Mouse (Mus musculus) MEL (cell line): Measurements from ENCODE around the gene Dclk1. TPM values are rescaled to one million over a fixed set of nuclear protein-coding genes. Genes with fewer than 3 reads are reported as not detected.

Experiments
- DNase-seq: peaks from one replicate; pipeline ENCODE4 v3.0.0; 2011; ENCODE audit warnings: low read depth, low spot score
- H3K27ac ChIP-seq: 2 replicates; pipeline ENCODE4 v1.5.1; 2012; ENCODE audit warnings: low read depth, mild to moderate bottlenecking, control low read depth, low read length, moderate library complexity; ENCODE audit not compliant: control insufficient read depth
- H3K27me3 ChIP-seq, 2 experiments: fragments of 150-350 bp in 1 of 2; sonication (generic) in 1 of 2; 2 replicates each; pipeline ENCODE4 v1.6.1; 2012; ENCODE audit warnings: low read length in 2 of 2, mild to moderate bottlenecking in 2 of 2, improper control_type of control experiment in 1 of 2, moderate library complexity in 1 of 2; ENCODE audit not compliant: insufficient read depth in 2 of 2, control insufficient read depth in 1 of 2
- H3K36me3 ChIP-seq, 2 experiments: 2 replicates each; pipeline ENCODE4 v1.6.1; 2012 to 2014; ENCODE audit warnings: low read length in 2 of 2, improper control_type of control experiment in 1 of 2, inconsistent platforms in 1 of 2, mild to moderate bottlenecking in 1 of 2; ENCODE audit not compliant: insufficient read depth in 2 of 2, control insufficient read depth in 1 of 2
- H3K4me1 ChIP-seq, 2 experiments: fragments of 150-350 bp in 1 of 2; sonication (generic) in 1 of 2; 2 replicates each; pipeline ENCODE4 v1.6.1; 2012; ENCODE audit warnings: low read length in 2 of 2, improper control_type of control experiment in 1 of 2, mild to moderate bottlenecking in 1 of 2; ENCODE audit not compliant: insufficient read depth in 2 of 2, control insufficient read depth in 1 of 2
- H3K4me3 ChIP-seq, 2 experiments: fragments of 150-350 bp in 1 of 2; sonication (generic) in 1 of 2; 2 replicates each; pipeline ENCODE4 v1.5.1; 2012; ENCODE audit warnings: low read depth in 2 of 2, low read length in 2 of 2, mild to moderate bottlenecking in 2 of 2, moderate library complexity in 2 of 2, control low read depth in 1 of 2, improper control_type of control experiment in 1 of 2; ENCODE audit not compliant: control insufficient read depth in 1 of 2, insufficient read depth in 1 of 2
- H3K79me2 ChIP-seq: 2 replicates; pipeline ENCODE4 v1.6.1; 2012; ENCODE audit warnings: mild to moderate bottlenecking, low read length, moderate library complexity; ENCODE audit not compliant: control insufficient read depth, poor library complexity, insufficient read depth
- H3K9ac ChIP-seq: 2 replicates; pipeline ENCODE4 v1.6.1; 2012; ENCODE audit warnings: low read depth, mild to moderate bottlenecking, control low read depth, low read length, moderate library complexity; ENCODE audit not compliant: control insufficient read depth, poor library complexity, severe bottlenecking
- H3K9me3 ChIP-seq: fragments of 150-350 bp; sonication (generic); replicated peaks from 2 replicates; pipeline ENCODE4 v1.6.1; 2012; ENCODE audit warnings: mild to moderate bottlenecking, low read length, improper control_type of control experiment, moderate library complexity; ENCODE audit not compliant: insufficient read depth
- BHLHE40 ChIP-seq: IDR thresholded peaks from 2 replicates; pipeline ENCODE4 v1.6.1; 2012; ENCODE audit warnings: low read depth, mild to moderate bottlenecking, inconsistent platforms, low read length, improper control_type of control experiment, borderline replicate concordance
- CTCF ChIP-seq, 3 experiments: IDR thresholded peaks in 2 of 3; conservative IDR thresholded peaks in 1 of 3; 2 replicates each; pipeline ENCODE4 v1.5.1; 2011 to 2012; ENCODE audit warnings: low read length in 3 of 3, low read depth in 2 of 3, mild to moderate bottlenecking in 2 of 3, improper control_type of control experiment in 1 of 3, inconsistent platforms in 1 of 3, mixed read lengths in 1 of 3, moderate library complexity in 1 of 3; ENCODE audit not compliant: control insufficient read depth in 1 of 3, insufficient read depth in 1 of 3, poor library complexity in 1 of 3, severe bottlenecking in 1 of 3
- ELF1 ChIP-seq: IDR thresholded peaks from 2 replicates; pipeline ENCODE4 v1.6.1; 2014; ENCODE audit warnings: low read depth, mild to moderate bottlenecking, inconsistent platforms, low read length, improper control_type of control experiment, moderate library complexity
- GATA1 ChIP-seq: IDR thresholded peaks from 2 replicates; pipeline ENCODE4 v1.6.1; 2011; ENCODE audit warnings: low read depth, low read length, improper control_type of control experiment
- JUND ChIP-seq: IDR thresholded peaks from 2 replicates; pipeline ENCODE4 v1.6.1; 2011; ENCODE audit warnings: low read depth, mild to moderate bottlenecking, improper control_type of control experiment, low read length
- POLR2AphosphoS2 ChIP-seq: IDR thresholded peaks from 2 replicates; pipeline ENCODE4 v1.6.1; 2011; ENCODE audit warnings: low read length, improper control_type of control experiment
- SMC3 ChIP-seq: IDR thresholded peaks from 2 replicates; pipeline ENCODE4 v1.6.1; 2011; ENCODE audit warnings: low read depth, low read length, improper control_type of control experiment
- UBTF ChIP-seq: IDR thresholded peaks from 2 replicates; pipeline ENCODE4 v1.6.1; 2012; ENCODE audit warnings: low read depth, mild to moderate bottlenecking, inconsistent platforms, low read length, improper control_type of control experiment, moderate library complexity, borderline replicate concordance; ENCODE audit not compliant: insufficient read depth
- USF1 ChIP-seq: IDR thresholded peaks from 2 replicates; pipeline ENCODE4 v1.6.1; 2014; ENCODE audit warnings: low read depth, mild to moderate bottlenecking, inconsistent platforms, low read length, improper control_type of control experiment, moderate library complexity
- ZMIZ1 ChIP-seq: IDR thresholded peaks from 2 replicates; pipeline ENCODE4 v1.6.1; 2012; ENCODE audit warnings: low read depth, mild to moderate bottlenecking, inconsistent platforms, low read length, improper control_type of control experiment, moderate library complexity
- polyA plus RNA-seq, 2 experiments: library from polyadenylated mRNA; stranded (reverse) in 1 of 2; unstranded in 1 of 2; fragments of >175 nt in 1 of 2; fragments of >200 nt in 1 of 2; gene quantifications; 2 replicates each; pipeline versions ENCODE4 v1.2.1 to v1.2.4; 2012; ENCODE audit warnings: low replicate concordance in 2 of 2, low read depth in 1 of 2; ENCODE audit not compliant: insufficient read length in 2 of 2, insufficient read depth in 1 of 2, missing spikeins in 1 of 2
- total RNA-seq: library from RNA; depleted of rRNA; stranded (reverse); fragments of 300-350 nt; gene quantifications from 2 replicates; pipeline ENCODE4 v1.2.3, GENCODE M21; 2012

Gene Dclk1
- total and polyA plus RNA-seq, 3 experiments, result not detected

DNA sequence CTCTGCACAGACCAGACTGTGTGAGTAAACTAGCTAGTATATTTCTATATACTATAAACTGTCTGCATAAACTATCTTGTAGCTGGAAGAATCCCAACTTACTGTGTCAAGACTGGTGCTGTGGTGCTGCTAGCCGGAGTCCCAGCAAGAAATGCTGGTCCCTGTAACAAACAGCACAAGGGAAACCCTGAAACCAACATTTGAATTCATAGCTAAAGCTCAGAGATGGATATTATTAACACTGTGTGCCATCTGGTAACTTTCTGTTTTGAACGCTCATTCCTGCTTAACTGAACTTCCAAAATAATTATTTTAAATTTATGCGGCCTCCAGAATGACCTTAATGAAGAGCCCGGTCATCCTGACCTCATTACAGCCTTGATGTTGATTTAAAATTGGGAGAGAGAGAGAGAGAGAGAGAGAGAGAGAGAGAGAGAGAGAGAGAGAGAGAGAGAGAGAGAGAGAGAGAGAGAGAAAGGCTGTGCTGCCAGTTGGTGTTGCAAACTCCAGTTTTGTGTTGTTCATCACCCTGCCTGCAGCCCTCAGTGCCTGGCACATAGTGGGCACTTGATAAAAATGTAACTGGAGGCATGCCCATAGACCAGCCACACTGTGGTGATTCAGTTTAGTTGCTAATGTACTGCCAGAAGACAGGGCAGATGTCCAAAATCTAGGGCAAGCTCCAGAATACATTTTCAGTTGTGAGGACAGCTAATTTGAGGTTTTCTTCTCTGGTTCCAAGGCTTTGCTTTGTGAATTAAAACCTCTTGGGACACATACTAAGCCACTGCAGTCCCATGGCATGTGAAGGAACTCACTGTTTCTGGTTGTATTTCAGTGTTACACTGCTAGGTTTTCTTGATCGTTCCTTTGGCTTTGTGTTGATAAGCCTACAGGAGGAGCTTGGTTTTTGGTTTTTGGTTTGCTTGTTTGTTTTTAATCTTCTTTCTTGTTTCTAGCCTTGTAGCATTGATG, 205.6 kb downstream of the Dclk1 start:
- Histone ChIP-seq H3K4me1 (no peaks in the 10 kb centered on the region), H3K36me3 (no peaks in the 10 kb centered on the region), H3K4me3 (no peak overlapping the region), H3K79me2 (no peaks in the 10 kb centered on the region), H3K9me3 (no peaks in the 10 kb centered on the region), H3K9ac (no peak overlapping the region), H3K27me3 (no peaks in the 10 kb centered on the region), H3K27ac (no peak overlapping the region)
- no peak for TF ChIP-seq GATA1
- no peak for DNase-seq

DNA sequence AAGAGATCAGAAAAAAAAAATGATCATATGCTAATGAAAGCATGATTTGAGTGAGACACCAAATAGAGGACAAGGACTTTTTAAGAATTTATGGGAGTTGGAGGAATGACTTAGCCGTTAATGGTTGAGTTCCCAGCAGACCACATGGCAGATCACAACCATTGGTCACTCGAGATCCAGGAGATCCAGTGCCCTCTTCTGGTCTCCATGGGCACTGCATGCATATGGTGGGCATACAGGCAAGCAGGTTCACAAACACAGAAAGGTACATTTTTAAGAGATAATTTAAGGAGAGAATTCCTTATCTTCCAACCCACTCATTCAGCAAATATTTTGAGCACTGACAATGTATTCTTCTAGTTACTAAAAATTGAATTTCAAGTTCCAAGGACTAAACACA, 207.0 kb downstream of the Dclk1 start:
- Histone ChIP-seq H3K4me3 (no peak overlapping the region), H3K9ac (no peak overlapping the region), H3K9me3 (no peaks in the 10 kb centered on the region), H3K36me3 (no peaks in the 10 kb centered on the region), H3K79me2 (no peaks in the 10 kb centered on the region), H3K27me3 (no peaks in the 10 kb centered on the region), H3K27ac (no peak overlapping the region), H3K4me1 (no peaks in the 10 kb centered on the region)
- no peak for DNase-seq
- TF ChIP-seq JUND (no peak), POLR2AphosphoS2 (no peak), CTCF (IDR thresholded peaks at IDR 0.05 in 2 of 3, conservative IDR thresholded peaks at IDR 0.05 in 1 of 3; ENCODE audit: control insufficient read depth in 1 of 3, insufficient read depth in 1 of 3, low read depth in 2 of 3, low read length in 3 of 3, poor library complexity in 1 of 3, severe bottlenecking in 1 of 3) (0 out of 6 replicates have a peak, but pooled peaks of 1 of the 3 experiments have one; percentile 13), BHLHE40 (no peak)

DNA sequence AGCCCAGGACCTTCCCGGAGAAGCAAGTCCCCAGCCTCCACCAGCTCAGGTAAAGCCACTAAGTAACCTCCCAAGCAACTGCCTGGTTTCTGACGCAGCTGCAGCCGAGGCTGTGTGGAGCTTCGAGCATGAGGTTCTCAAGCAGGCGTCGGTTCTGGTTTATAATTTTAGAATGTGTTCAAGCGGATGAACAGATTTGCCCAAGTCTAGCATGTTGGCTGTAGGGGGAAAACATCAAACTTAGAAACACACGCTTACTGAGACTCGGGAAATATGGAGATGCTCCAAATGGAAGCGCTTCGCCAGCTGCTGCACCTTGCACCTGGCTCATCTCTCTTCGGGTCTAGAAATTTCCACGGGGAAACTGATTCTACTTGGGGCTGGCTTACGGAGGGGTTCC, 208.9 kb downstream of the Dclk1 start:
- Histone ChIP-seq H3K4me1 (no peaks in the 10 kb centered on the region), H3K9ac (no peak overlapping the region), H3K27me3 (no peaks in the 10 kb centered on the region), H3K36me3 (no peaks in the 10 kb centered on the region), H3K79me2 (no peaks in the 10 kb centered on the region), H3K4me3 (no peak overlapping the region), H3K9me3 (no peaks in the 10 kb centered on the region), H3K27ac (no peak overlapping the region)
- TF ChIP-seq ZMIZ1 (no peak), UBTF (no peak), SMC3 (no peak), USF1 (no peak), ELF1 (no peak)
- no peak for DNase-seq
